Mouse (Mus musculus) ovary, postnatal 10 days (tissue): Measurements from ENCODE around the gene Sumf1.

Experiments used
- DNase-seq: peaks from one replicate; pipeline ENCODE4 v3.0.0; 2022; ENCODE audit warnings: low spot score

The Sumf1 gene

GRCm38 (mm10) chr6:108206914-108207566 lies 21.7 kb upstream of the Sumf1 start:
- DNase-seq: no peak

GRCm38 (mm10) chr6:108206145-108206544 lies 20.8 kb upstream of the Sumf1 start:
- DNase-seq: no peak

- no peak for DNase-seq
These were observed 18.9 kb upstream of the Sumf1 start for GRCm38 (mm10) chr6:108204322-108204721.

GRCm38 (mm10) chr6:108198286-108198685 lies 12.9 kb upstream of the Sumf1 start:
- DNase-seq: no peak

- no peak for DNase-seq
These were observed 11.7 kb upstream of the Sumf1 start for GRCm38 (mm10) chr6:108197117-108197516.

- no peak for DNase-seq
These were observed 11.3 kb upstream of the Sumf1 start for GRCm38 (mm10) chr6:108196665-108197064.

GRCm38 (mm10) chr6:108192632-108193031 lies 7.2 kb upstream of the Sumf1 start:
- no peak for DNase-seq

GRCm38 (mm10) chr6:108190690-108191089 lies 5.3 kb upstream of the Sumf1 start:
- DNase-seq: no peak

- no peak for DNase-seq
These were observed 265 bp upstream of the Sumf1 start for GRCm38 (mm10) chr6:108185685-108186009.

- DNase-seq: no peak
These were observed 6.3 kb downstream of the Sumf1 start for GRCm38 (mm10) chr6:108179087-108179486.

- DNase-seq: no peak
These were observed 11.2 kb downstream of the Sumf1 start for GRCm38 (mm10) chr6:108174181-108174580.

GRCm38 (mm10) chr6:108172219-108172618 lies 13.2 kb downstream of the Sumf1 start:
- no peak for DNase-seq

- DNase-seq: no peak
These were observed 15.9 kb downstream of the Sumf1 start for GRCm38 (mm10) chr6:108169466-108169865.

- DNase-seq: no peak
These were observed 16.7 kb downstream of the Sumf1 start for GRCm38 (mm10) chr6:108168723-108169122.

- no peak for DNase-seq
These were observed 17.3 kb downstream of the Sumf1 start for GRCm38 (mm10) chr6:108167946-108168680.

GRCm38 (mm10) chr6:108165598-108165997 lies 19.8 kb downstream of the Sumf1 start:
- no peak for DNase-seq

GRCm38 (mm10) chr6:108164935-108165334 lies 20.4 kb downstream of the Sumf1 start:
- no peak for DNase-seq

GRCm38 (mm10) chr6:108160608-108161007 lies 24.8 kb downstream of the Sumf1 start:
- no peak for DNase-seq

- no peak for DNase-seq
These were observed 28.5 kb downstream of the Sumf1 start for GRCm38 (mm10) chr6:108156881-108157280.

GRCm38 (mm10) chr6:108154243-108154642 lies 31.1 kb downstream of the Sumf1 start:
- no peak for DNase-seq

- no peak for DNase-seq
These were observed 32.6 kb downstream of the Sumf1 start for GRCm38 (mm10) chr6:108152661-108153269.

- DNase-seq: no peak
These were observed 33.3 kb downstream of the Sumf1 start for GRCm38 (mm10) chr6:108152081-108152480.

- no peak for DNase-seq
These were observed 36.1 kb downstream of the Sumf1 start for GRCm38 (mm10) chr6:108149235-108149634.
